Mouse (Mus musculus): ENCODE measurements around the gene Rnf220.

- no peak for TF ChIP-seq CTCF (IDR thresholded peaks at IDR 0.05; ENCODE audit: extremely low read depth, insufficient read length, insufficient replicate concordance, low read depth, low read length)
- TF ChIP-seq POLR2A (IDR thresholded peaks at IDR 0.05; ENCODE audit: low read depth, low read length), result no peak
Observed at GRCm38 (mm10) chr4:117518246-117518645, 21.4 kb upstream of the Rnf220 start.

All from small intestine, adult 2 months (tissue).